Mouse (Mus musculus): ENCODE measurements around the gene Calcrl. TPM values are rescaled to one million over a fixed set of nuclear protein-coding genes. Genes with fewer than 3 reads are reported as not detected.
"Not testable (repeated sequence)": the region's sequence is repeated elsewhere in the genome, so short reads cannot be mapped to it uniquely, and the experiment has no call there.

Calcrl gene
- polyA plus RNA-seq, 1 experiment from 2014 or later: 39.4 TPM

DNA sequence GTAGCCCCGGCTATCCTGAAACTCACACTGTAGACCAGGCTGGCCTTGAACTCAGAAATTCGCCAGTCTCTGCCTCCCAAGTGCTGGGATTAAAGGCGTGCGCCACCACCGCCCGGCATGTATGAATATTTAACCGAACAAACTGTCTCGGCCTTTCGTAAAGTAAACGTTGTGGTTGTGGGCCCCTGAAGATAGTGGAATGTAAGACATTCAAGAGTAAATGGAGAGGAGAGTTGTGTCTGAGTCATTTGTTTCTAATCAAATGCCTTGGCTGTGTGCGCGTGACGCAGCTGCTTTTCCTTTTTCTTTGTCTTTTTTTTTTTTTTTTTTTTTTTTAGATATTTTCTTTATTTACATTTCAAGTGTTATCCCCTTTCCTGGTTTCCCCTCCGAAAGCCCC is 36.7 kb downstream of the Calcrl start:
- not testable (repeated sequence) for ATAC-seq (replicated peaks; ENCODE audit: insufficient number of reproducible peaks, insufficient read depth, low FRiP score, low read depth); H3K4me2 ChIP-seq; H3K36me3 ChIP-seq; H3K9me3 ChIP-seq (replicated peaks); H3K9ac ChIP-seq; H3K4me3 ChIP-seq; H3K27me3 ChIP-seq
- H3K4me1 ChIP-seq (replicated peaks): peaks cover 21% of the 10 kb centered on the region
- 69% methylated on average over 14 of the region's 14 CpGs for WGBS
- peak overlapping the region; percentile 53; the same call in 1 of the 2 replicates for H3K27ac ChIP-seq

DNA sequence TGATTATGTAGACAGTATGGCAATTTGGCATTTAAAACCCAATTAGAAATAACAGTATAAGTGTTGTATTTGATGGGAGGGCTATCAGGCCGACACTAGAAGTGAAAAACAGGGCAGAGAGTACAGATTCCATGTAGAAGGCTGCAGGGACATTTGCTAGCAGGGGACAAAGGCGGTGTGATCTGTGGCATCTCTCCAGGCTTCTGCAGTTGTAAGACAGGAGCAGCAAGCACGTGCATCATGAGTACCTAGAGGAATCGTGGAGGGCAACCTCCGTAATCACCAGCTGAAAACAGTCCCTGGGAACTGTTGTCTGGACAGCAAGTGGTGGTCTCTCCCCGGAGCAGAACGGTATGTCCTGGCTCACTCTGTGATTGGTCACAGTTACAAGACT is 37.2 kb downstream of the Calcrl start:
- WGBS: 43% methylated on average over 7 of the region's 7 CpGs
- Histone ChIP-seq H3K27ac (peak overlapping the region; percentile 53; the same call in 1 of the 2 replicates), H3K4me1 (replicated peaks) (peaks cover 20% of the 10 kb centered on the region), H3K4me2 (peak overlapping the region; percentile 47), H3K9ac (no peak overlapping the region), H3K27me3 (no peaks in the 10 kb centered on the region), H3K4me3 (no peak overlapping the region), H3K9me3 (replicated peaks) (no peaks in the 10 kb centered on the region), H3K36me3 (no peaks in the 10 kb centered on the region)
- 0 out of 2 replicates have a peak, but pooled peaks have one; percentile 29 for ATAC-seq (replicated peaks; ENCODE audit: insufficient number of reproducible peaks, insufficient read depth, low FRiP score, low read depth)

DNA sequence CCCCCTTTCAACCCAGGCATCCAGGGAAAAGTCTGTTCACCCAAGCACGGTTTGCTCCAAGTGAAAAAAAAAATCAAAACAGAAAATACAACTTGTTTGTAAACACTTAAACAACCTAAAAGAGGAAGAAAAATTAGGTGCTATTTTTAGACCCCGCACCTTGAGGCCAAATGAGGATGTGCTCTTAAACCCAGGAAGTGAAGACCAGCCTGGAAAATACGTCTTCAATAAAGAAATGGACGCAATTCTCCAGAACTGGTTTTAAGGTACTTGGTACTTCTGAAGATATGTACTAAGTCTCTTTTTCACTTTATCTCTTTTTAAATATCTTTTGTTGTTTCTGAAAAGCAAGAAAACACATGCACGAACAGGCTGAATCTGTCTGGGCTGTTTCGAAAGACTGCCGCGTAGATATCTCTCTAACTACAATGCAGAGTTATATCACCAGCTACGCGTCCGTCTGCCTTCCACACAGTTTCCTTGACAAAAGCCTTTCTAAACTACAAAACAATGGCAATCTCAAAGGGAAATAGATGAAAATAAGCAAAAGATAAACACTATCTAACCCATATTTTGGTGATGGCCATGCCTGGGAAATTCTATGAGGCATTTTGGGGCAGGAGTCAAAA is 37.7 kb downstream of the Calcrl start:
- no peak overlapping the region; the same call in 1 of the 2 replicates for H3K9ac ChIP-seq
- H3K4me2 ChIP-seq: peak overlapping the region; percentile 47
- no peaks in the 10 kb centered on the region for H3K27me3 ChIP-seq
- H3K27ac ChIP-seq: peak overlapping the region; percentile 53
- H3K4me1 ChIP-seq (replicated peaks): peaks cover 19% of the 10 kb centered on the region
- H3K4me3 ChIP-seq: peak overlapping the region; percentile 17
- 49% methylated on average over 11 of the region's 11 CpGs for WGBS
- no peaks in the 10 kb centered on the region for H3K36me3 ChIP-seq
- H3K9me3 ChIP-seq (replicated peaks): no peaks in the 10 kb centered on the region
- no peak for ATAC-seq (replicated peaks; ENCODE audit: insufficient number of reproducible peaks, insufficient read depth, low FRiP score, low read depth)

DNA sequence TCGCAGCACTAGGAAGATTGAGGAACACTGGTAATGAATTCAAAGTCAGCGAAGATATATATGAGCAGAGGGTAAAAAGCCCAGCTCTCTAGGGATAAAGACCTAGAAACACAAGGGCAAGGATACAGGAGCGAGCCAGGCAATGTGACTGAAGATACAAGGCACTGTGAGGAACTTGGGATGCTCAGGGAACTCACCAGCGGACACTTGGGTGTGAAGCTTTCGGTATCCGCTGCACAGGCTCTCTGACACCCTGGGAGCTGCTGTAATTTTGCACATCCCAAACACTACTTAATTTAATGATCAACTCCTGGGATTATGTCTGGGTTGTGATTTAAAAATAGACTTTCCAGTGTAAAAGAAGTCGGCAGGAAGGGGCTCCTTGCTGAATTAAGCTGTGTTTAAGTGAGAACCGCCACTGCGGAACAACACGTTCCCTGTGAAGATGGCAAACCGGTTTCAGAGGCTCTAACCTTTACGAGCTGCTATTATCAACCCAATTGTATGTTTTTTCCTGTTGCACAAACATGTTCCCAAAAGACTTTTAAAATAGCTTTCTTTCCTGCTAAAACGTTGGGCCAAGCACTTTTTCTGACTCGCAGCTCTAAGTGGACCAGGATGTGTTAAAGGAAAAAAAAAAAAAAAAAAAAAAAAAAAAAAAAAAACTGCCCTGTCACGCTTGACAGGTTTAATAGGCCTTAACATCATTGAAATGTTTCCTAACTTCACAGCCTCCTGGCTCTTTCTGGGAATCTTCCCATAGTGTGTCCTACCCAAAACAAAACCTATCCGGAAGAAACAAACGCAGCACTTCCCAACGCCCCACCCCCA is 38.4 kb downstream of the Calcrl start:
- H3K4me3 ChIP-seq: peak overlapping the region; percentile 17
- H3K4me2 ChIP-seq: peak overlapping the region; percentile 47
- no peak for ATAC-seq (replicated peaks; ENCODE audit: insufficient number of reproducible peaks, insufficient read depth, low FRiP score, low read depth)
- H3K27me3 ChIP-seq: no peaks in the 10 kb centered on the region
- peaks cover 19% of the 10 kb centered on the region for H3K4me1 ChIP-seq (replicated peaks)
- H3K9ac ChIP-seq: no peak overlapping the region; the same call in 1 of the 2 replicates
- H3K9me3 ChIP-seq (replicated peaks): no peaks in the 10 kb centered on the region
- peak overlapping the region; percentile 53 for H3K27ac ChIP-seq
- WGBS: 46% methylated on average over 18 of the region's 18 CpGs
- no peaks in the 10 kb centered on the region for H3K36me3 ChIP-seq

DNA sequence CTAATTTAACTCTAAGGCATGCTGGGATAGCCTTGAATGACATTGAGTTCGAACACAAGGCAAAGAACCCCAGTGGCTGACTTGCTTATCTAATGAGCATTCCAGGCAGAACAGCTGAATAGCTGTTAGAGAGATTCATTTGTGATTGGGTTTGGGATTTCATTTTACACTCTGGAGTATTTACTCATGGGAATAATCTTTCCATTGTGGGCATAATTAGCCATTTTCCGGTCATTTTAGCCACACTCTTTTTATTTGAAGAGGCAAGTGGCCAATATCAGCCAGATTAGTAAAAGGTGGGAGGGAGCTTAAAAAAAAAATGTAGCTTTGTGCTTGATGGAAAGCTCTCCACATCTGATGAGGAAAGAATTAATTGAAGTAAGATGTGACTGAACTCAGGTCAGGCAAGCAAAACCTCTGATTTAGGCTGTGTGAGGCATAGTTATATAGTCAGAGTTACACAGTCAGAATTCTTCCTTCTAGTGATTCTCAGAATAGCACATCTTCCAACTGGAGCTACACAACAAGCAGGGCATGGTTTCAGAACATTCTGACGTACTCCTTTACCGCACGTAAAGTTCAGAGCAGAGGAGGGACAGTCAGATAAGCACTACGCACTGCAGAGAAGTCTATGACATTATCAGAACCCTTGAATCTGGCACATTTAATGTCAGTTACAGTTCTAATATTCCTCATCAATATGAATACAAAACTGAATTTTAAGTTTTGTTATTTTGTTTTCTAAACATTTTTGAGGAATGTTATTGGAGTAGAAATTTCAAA is 40.1 kb downstream of the Calcrl start:
- H3K9me3 ChIP-seq (replicated peaks): no peaks in the 10 kb centered on the region
- no peak overlapping the region for H3K4me2 ChIP-seq
- peaks cover 27% of the 10 kb centered on the region for H3K4me1 ChIP-seq (replicated peaks)
- no peaks in the 10 kb centered on the region for H3K27me3 ChIP-seq
- H3K4me3 ChIP-seq: no peak overlapping the region
- no peaks in the 10 kb centered on the region for H3K36me3 ChIP-seq
- H3K27ac ChIP-seq: peak overlapping the region; percentile 62; the same call in 1 of the 2 replicates
- H3K9ac ChIP-seq: no peak overlapping the region
- 24% methylated on average over 6 of the region's 6 CpGs for whole genome bisulfite sequencing
- no peak; the same call in 1 of the 2 replicates for ATAC-seq (replicated peaks; ENCODE audit: insufficient number of reproducible peaks, insufficient read depth, low FRiP score, low read depth)

DNA sequence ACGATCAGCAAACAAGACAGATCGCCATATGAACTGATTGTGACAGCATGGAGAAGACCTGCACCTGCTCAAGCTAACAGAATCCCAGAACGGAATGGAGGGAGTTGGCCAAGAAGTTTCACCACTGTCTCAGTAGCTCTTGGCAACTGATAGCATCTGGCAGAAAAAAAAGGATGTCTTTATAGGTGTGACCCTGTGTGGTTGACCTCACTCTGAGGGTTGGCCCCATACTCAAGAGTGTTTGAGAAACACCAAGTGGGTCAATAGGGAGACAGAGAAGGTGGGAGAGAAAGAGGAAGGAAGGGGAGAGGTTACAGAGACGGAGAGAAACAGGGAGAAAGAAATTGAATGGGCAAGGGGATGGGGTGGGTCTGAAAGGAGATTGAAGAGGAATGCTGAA is 41.4 kb downstream of the Calcrl start:
- Histone ChIP-seq H3K27me3 (no peaks in the 10 kb centered on the region), H3K36me3 (no peaks in the 10 kb centered on the region), H3K9me3 (replicated peaks) (no peaks in the 10 kb centered on the region), H3K27ac (no peak overlapping the region), H3K4me3 (no peak overlapping the region), H3K9ac (no peak overlapping the region), H3K4me2 (no peak overlapping the region), H3K4me1 (replicated peaks) (peaks cover 27% of the 10 kb centered on the region)
- ATAC-seq (replicated peaks; ENCODE audit: insufficient number of reproducible peaks, insufficient read depth, low FRiP score, low read depth): no peak
- 69% methylated on average over 4 of the region's 4 CpGs for WGBS

DNA sequence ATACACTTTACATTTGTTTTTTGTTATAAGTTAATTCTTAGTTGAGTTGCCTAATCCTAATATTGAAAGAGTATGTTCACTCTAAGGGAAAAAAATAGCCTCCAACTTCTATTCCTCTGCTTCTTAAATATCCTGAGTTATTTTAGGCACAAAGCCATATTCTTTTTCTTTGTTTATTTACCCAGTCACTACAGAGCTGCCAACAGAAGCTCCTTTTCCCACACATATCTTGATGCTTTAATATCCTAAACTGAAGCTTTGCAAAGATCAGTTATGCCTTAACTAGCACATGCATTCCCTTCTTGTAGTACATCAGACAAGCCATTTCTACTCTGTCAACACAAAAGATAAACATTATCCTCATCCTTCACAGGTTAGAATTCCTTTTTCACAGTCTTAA is 42.7 kb downstream of the Calcrl start:
- Histone ChIP-seq H3K9me3 (replicated peaks) (no peaks in the 10 kb centered on the region), H3K27me3 (no peaks in the 10 kb centered on the region), H3K9ac (no peak overlapping the region), H3K36me3 (no peaks in the 10 kb centered on the region), H3K4me1 (replicated peaks) (peaks cover 25% of the 10 kb centered on the region), H3K4me2 (no peak overlapping the region), H3K4me3 (no peak overlapping the region), H3K27ac (no peak overlapping the region)
- ATAC-seq (replicated peaks; ENCODE audit: insufficient number of reproducible peaks, insufficient read depth, low FRiP score, low read depth): no peak

DNA sequence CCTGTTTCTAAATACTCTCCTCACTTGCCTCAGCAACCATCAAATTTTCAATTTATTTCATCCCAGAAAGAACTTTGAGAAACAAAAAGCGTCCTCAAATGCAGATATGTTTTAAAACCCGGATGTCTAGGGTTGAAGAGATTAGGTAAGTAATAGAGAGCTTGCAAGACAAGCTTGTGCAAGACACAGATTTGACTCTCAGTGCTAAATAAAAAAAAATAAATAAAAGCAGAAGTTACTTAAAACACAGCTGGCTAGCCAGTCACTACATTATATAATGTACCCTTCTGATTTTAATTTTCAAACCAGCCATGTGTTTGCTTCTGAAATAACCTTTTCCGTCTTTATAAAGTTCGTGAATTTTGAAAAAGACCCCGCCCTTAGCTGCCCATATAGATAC is 43.2 kb downstream of the Calcrl start:
- Histone ChIP-seq H3K4me1 (replicated peaks) (peaks cover 25% of the 10 kb centered on the region), H3K27ac (peak overlapping the region; percentile 16; the same call in 1 of the 2 replicates), H3K9ac (no peak overlapping the region), H3K36me3 (no peaks in the 10 kb centered on the region), H3K9me3 (replicated peaks) (no peaks in the 10 kb centered on the region), H3K27me3 (no peaks in the 10 kb centered on the region), H3K4me2 (no peak overlapping the region), H3K4me3 (no peak overlapping the region)
- 78% methylated on average over 5 of the region's 5 CpGs for WGBS
- ATAC-seq (replicated peaks; ENCODE audit: insufficient number of reproducible peaks, insufficient read depth, low FRiP score, low read depth): no peak

DNA sequence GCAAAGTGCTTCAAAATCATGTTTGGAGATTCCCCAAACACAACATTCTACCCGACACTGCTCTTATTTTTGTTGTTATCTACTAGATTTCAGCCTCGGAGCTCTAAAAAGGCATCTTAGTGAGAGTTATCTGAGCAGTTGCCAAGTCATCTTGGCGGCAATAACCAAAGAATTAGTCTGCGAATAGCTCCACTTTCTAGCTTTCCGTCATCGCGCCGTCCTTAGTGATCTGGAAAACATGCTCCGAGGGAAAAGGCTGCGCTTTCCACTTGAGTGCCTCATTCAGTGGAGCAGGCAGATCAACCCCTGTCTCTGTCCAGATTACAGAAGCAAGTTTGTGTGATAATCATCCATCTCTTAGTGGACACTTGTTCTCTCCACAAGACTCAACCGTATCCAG is 44.4 kb downstream of the Calcrl start:
- no peak overlapping the region for H3K4me3 ChIP-seq
- H3K9me3 ChIP-seq (replicated peaks): no peaks in the 10 kb centered on the region
- 33% methylated on average over 11 of the region's 11 CpGs for WGBS
- no peak overlapping the region for H3K9ac ChIP-seq
- peak overlapping the region; percentile 44 for H3K4me2 ChIP-seq
- no peaks in the 10 kb centered on the region for H3K27me3 ChIP-seq
- no peak; the same call in 1 of the 2 replicates for ATAC-seq (replicated peaks; ENCODE audit: insufficient number of reproducible peaks, insufficient read depth, low FRiP score, low read depth)
- peaks cover 21% of the 10 kb centered on the region for H3K4me1 ChIP-seq (replicated peaks)
- no peaks in the 10 kb centered on the region for H3K36me3 ChIP-seq
- H3K27ac ChIP-seq: peak overlapping the region; percentile 54

DNA sequence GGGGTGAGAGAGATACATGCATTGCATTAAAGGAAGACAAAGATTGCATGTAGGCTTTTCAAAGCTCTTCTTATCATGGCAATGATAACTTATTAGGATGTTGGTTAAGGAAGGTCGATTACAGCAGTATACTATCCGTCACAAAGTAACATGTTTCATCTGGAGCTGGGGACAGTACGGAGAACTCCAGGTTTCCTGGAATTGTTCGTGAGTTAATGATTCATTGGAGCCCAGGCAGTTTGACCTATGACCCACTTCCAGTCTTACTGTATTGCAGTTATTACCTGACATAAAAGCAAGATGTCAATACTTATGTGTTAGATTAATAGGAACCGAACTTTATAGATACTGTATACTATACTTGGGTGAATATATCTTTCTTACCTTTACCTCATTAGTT is 46.5 kb downstream of the Calcrl start:
- no peaks in the 10 kb centered on the region for H3K36me3 ChIP-seq
- H3K4me2 ChIP-seq: no peak overlapping the region
- H3K27me3 ChIP-seq: no peaks in the 10 kb centered on the region
- no peak for ATAC-seq (replicated peaks; ENCODE audit: insufficient number of reproducible peaks, insufficient read depth, low FRiP score, low read depth)
- no peak overlapping the region for H3K9ac ChIP-seq
- H3K4me3 ChIP-seq: no peak overlapping the region
- peaks cover 9% of the 10 kb centered on the region for H3K4me1 ChIP-seq (replicated peaks)
- no peaks in the 10 kb centered on the region for H3K9me3 ChIP-seq (replicated peaks)
- WGBS: 54% methylated on average over 5 of the region's 5 CpGs
- no peak overlapping the region for H3K27ac ChIP-seq

DNA sequence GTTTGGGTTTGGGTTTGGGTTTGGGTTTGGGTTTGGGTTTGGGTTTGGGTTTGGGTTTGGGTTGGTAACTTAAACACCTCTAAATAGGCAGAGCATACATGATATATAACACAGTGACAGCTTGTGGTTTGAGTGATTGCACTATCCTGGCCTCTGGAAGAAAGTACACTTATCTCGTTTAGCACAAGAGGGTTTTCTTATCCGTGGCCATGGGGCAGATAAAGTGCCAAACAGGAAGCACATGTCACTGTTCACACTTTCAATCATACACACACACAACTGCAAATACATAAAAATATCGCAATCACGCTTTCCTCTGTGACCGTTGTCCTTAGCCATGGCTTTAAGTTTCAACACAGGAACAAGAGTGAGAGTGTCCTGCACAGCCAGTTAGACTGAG is 56.0 kb downstream of the Calcrl start:
- no peaks in the 10 kb centered on the region for H3K27me3 ChIP-seq
- H3K9ac ChIP-seq: no peak overlapping the region
- no peak overlapping the region for H3K27ac ChIP-seq
- no peak overlapping the region for H3K4me2 ChIP-seq
- no peaks in the 10 kb centered on the region for H3K9me3 ChIP-seq (replicated peaks)
- H3K4me1 ChIP-seq (replicated peaks): 0 out of 2 replicates have a peak, but pooled peaks cover 3% of the 10 kb centered on the region
- WGBS: 14% methylated on average over 5 of the region's 5 CpGs
- ATAC-seq (replicated peaks; ENCODE audit: insufficient number of reproducible peaks, insufficient read depth, low FRiP score, low read depth): no peak
- no peak overlapping the region for H3K4me3 ChIP-seq
- no peaks in the 10 kb centered on the region for H3K36me3 ChIP-seq

Data from heart, embryonic 15.5 days (tissue).